Comparison of ENCODE assay signal across 8 mouse cellular contexts in the genomic region with DNA sequence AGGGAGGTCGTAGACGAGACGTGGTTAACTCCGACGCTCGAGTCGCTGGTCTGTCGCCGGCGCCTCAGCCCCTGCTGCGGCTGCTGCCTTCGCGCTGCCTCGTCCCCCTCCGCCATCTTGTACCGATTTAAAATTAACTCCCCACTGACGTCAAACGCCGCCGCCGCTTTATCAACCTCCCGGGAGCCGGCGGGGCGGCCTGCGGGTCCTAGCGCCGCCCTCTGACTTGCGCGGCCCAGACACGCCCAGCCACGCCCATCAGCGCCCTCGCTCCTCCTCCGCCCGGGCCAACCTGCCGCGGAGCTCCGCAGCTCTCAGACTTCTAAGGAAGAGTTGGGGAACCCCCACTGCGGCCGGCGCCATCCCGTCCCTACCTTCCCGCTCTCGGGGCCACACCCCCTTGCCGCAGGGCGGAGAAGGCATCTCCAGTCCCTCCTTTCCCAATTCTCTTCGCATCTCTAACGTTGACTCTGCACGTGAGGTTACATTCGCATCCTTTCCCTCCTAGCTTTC. TPM values are rescaled to one million over a fixed set of nuclear protein-coding genes. Genes with fewer than 3 reads are reported as not detected.
A peak's percentile ranks its signal among the peaks of the same experiment; 100 is the strongest.
DNase-seq lines count a peak whose midpoint lies in the region; ATAC-seq and TF ChIP-seq lines count a peak whose summit lies in the region.

A gene (minus strand): TSS at position 213 of the 513 bp plus-strand sequence.

- no peak within 1 kb of the TSS for H3K27ac ChIP-seq in ES-Bruce4 (ENCODE audit: insufficient read depth, low read length)
- peak within 1 kb of the TSS; percentile 94 for H3K27ac ChIP-seq in forebrain, embryonic 14.5 days (ENCODE audit: low read depth, low read length)
- peak within 1 kb of the TSS; percentile 93 for H3K27ac ChIP-seq in neural tube, embryonic 15.5 days (replicated peaks)

- H3K4me1 ChIP-seq in ES-Bruce4 (ENCODE audit: control insufficient read depth, insufficient read depth, low read length) = peaks cover 5% of the 10 kb centered on the region
- H3K4me1 ChIP-seq in forebrain, embryonic 14.5 days (ENCODE audit: control insufficient read depth, insufficient read depth, low read length) = peaks cover 15% of the 10 kb centered on the region
- peaks cover 28% of the 10 kb centered on the region for H3K4me1 ChIP-seq in neural tube, embryonic 15.5 days

- H3K9ac ChIP-seq in ES-Bruce4 (ENCODE audit: low read depth, poor library complexity, severe bottlenecking) = peak within 1 kb of the TSS; percentile 93
- H3K9ac ChIP-seq in forebrain, embryonic 14.5 days (ENCODE audit: low read length) = peak within 1 kb of the TSS; percentile 90
- H3K9ac ChIP-seq in neural tube, embryonic 15.5 days (replicated peaks) = peak within 1 kb of the TSS; percentile 89

- TF ChIP-seq POLR2A in ES-Bruce4 (IDR thresholded peaks at IDR 0.05; ENCODE audit: insufficient read depth, low read length) = peak; percentile 31

- intact Hi-C loops in heart, postnatal 14 days (cut with DNase I) = loop anchor here (10.0 kb wide), 1 partner anchor 109 kb away; no protein-coding TSS in a partner anchor

- TF ChIP-seq CTCF in ES-Bruce4 (IDR thresholded peaks at IDR 0.05; ENCODE audit: low read depth, low read length) = no peak

- H3K36me3 ChIP-seq in ES-Bruce4 (ENCODE audit: control insufficient read depth, insufficient read depth, low read length, poor library complexity, severe bottlenecking) = no peaks in the 10 kb centered on the region
- H3K36me3 ChIP-seq in forebrain, embryonic 14.5 days (ENCODE audit: control insufficient read depth, insufficient read depth, low read length) = no peaks in the 10 kb centered on the region
- H3K36me3 ChIP-seq in neural tube, embryonic 15.5 days = no peaks in the 10 kb centered on the region

- H3K27me3 ChIP-seq in ES-Bruce4 (ENCODE audit: control insufficient read depth, insufficient read depth, low read length, poor library complexity, severe bottlenecking) = no peaks in the 10 kb centered on the region
- 0 out of 2 replicates have a peak, but pooled peaks cover 7% of the 10 kb centered on the region for H3K27me3 ChIP-seq in forebrain, embryonic 14.5 days (replicated peaks; ENCODE audit: control insufficient read depth, insufficient read depth, low read length)
- H3K27me3 ChIP-seq in neural tube, embryonic 15.5 days (replicated peaks) = peaks cover 10% of the 10 kb centered on the region

- peak; percentile 90 for ATAC-seq in cerebellum, adult (ENCODE audit: insufficient number of reproducible peaks, low FRiP score, low TSS enrichment)
- peak; percentile 96 for ATAC-seq in forebrain, embryonic 14.5 days
- ATAC-seq in neural tube, embryonic 15.5 days (ENCODE audit: low FRiP score) = peak; percentile 91

- peak within 1 kb of the TSS; percentile 81 for H3K4me2 ChIP-seq in forebrain, embryonic 14.5 days (ENCODE audit: low read length)
- peak within 1 kb of the TSS; percentile 87 for H3K4me2 ChIP-seq in neural tube, embryonic 15.5 days

- H3K4me3 ChIP-seq in ES-Bruce4 (ENCODE audit: low read depth, low read length) = peak within 1 kb of the TSS; percentile 71
- peak within 1 kb of the TSS; percentile 97 for H3K4me3 ChIP-seq in forebrain, embryonic 14.5 days (ENCODE audit: low read depth, low read length)
- H3K4me3 ChIP-seq in neural tube, embryonic 15.5 days (replicated peaks) = peak within 1 kb of the TSS; percentile 66

- peak; percentile 69 for TF ChIP-seq EP300 in ES-Bruce4 (IDR thresholded peaks at IDR 0.05; ENCODE audit: insufficient read depth, low read depth, low read length)

- no peaks in the 10 kb centered on the region for H3K9me3 ChIP-seq in ES-Bruce4 (replicated peaks; ENCODE audit: control insufficient read depth, insufficient read depth, low read length, poor library complexity, severe bottlenecking)
- H3K9me3 ChIP-seq in forebrain, embryonic 14.5 days (replicated peaks; ENCODE audit: control insufficient read depth, low read length) = no peaks in the 10 kb centered on the region
- H3K9me3 ChIP-seq in neural tube, embryonic 15.5 days (replicated peaks) = no peaks in the 10 kb centered on the region

- WGBS in forebrain, embryonic 14.5 days = 0% methylated on average over 48 of the region's 51 CpGs
- WGBS in neural tube, embryonic 15.5 days = under 1% methylated on average over 49 of the region's 51 CpGs

- DNase-seq in forebrain, embryonic 14.5 days (ENCODE audit: low spot score) = peak; percentile 97
- DNase-seq in heart, postnatal 14 days = peak; percentile 96
- peak; percentile 94 for DNase-seq in layer of hippocampus, adult 11-12 months (ENCODE audit: low spot score)
- peak; percentile 95 to 96 for DNase-seq in lung, adult 18-20 months
- peak; percentile 95 for DNase-seq in testis, postnatal 14 days (ENCODE audit: low spot score)

RNA-seq across cellular contexts. Expression of the gene that starts here (rescaled TPM):
- 86.2 and 91.1 TPM in 2 replicates for polyA plus RNA-seq in ES-Bruce4 (2011; ENCODE audit: insufficient read depth, insufficient read length, low read depth, missing spikeins)
- 28.2 and 35.2 TPM in 2 replicates for polyA plus RNA-seq in forebrain, embryonic 14.5 days (2014; fragmentation: Nextera tagmentation; extraction: Ambion mirVana)
- 10 to 100 TPM; 34.0 to 36.9 TPM for total RNA-seq in heart, postnatal 14 days (2021)
- polyA plus RNA-seq in neural tube, embryonic 15.5 days (2015; fragmentation: Nextera tagmentation; extraction: Ambion mirVana) = 36.9 and 38.6 TPM in 2 replicates
